Mouse (Mus musculus) neural tube, embryonic 11.5 days (tissue): ENCODE results near the gene Gstm6. TPM values are rescaled to one million over a fixed set of nuclear protein-coding genes. Genes with fewer than 3 reads are reported as not detected.
"Not testable (repeated sequence)": the region's sequence is repeated elsewhere in the genome, so short reads cannot be mapped to it uniquely, and the experiment has no call there.

Experiments
- ATAC-seq: fragments of 200-750 bp; cut with Nextera tagmentation; 2 replicates; pipeline ENCODE4 v1.8.0; 2017; ENCODE audit warnings: moderate number of reproducible peaks, mild to moderate bottlenecking, moderate TSS enrichment, moderate library complexity; ENCODE audit not compliant: insufficient read depth, low FRiP score, low TSS enrichment
- DNase-seq: peaks from one replicate; pipeline ENCODE4 v3.0.0-alpha.2; 2015; ENCODE audit warnings: low spot score
- H3K27ac ChIP-seq: fragments of 300-500 bp; sonication (generic); 2 replicates; pipeline ENCODE4 v1.5.1; 2014; ENCODE audit warnings: low read depth, mild to moderate bottlenecking, low read length
- H3K27me3 ChIP-seq: fragments of 300-500 bp; sonication (generic); 2 replicates; pipeline ENCODE4 v1.6.1; 2014; ENCODE audit warnings: mild to moderate bottlenecking, low read length, mixed read lengths; ENCODE audit not compliant: control insufficient read depth, insufficient read depth
- H3K36me3 ChIP-seq: fragments of 300-500 bp; sonication (generic); 2 replicates; pipeline ENCODE4 v1.6.1; 2014; ENCODE audit warnings: mild to moderate bottlenecking, low read length, moderate library complexity, mixed read lengths; ENCODE audit not compliant: control insufficient read depth, insufficient read depth
- H3K4me1 ChIP-seq: fragments of 300-500 bp; sonication (generic); 2 replicates; pipeline ENCODE4 v1.6.1; 2014; ENCODE audit warnings: low read length, mixed read lengths; ENCODE audit not compliant: control insufficient read depth, insufficient read depth
- H3K4me2 ChIP-seq: fragments of 300-500 bp; sonication (generic); 2 replicates; pipeline ENCODE4 v1.6.1; 2014; ENCODE audit warnings: low read depth, mild to moderate bottlenecking, moderate library complexity
- H3K4me3 ChIP-seq: fragments of 300-500 bp; sonication (generic); 2 replicates; pipeline ENCODE4 v1.5.1; 2014; ENCODE audit warnings: low read depth, low read length
- H3K9ac ChIP-seq: fragments of 300-500 bp; sonication (generic); 2 replicates; pipeline ENCODE4 v1.6.1; 2014; ENCODE audit warnings: mild to moderate bottlenecking, low read length
- H3K9me3 ChIP-seq: fragments of 300-500 bp; sonication (generic); 2 replicates; pipeline ENCODE4 v1.6.1; 2016; ENCODE audit warnings: low read length; ENCODE audit not compliant: control insufficient read depth
- WGBS: fragments of 180-500 bp; shearing (Covaris S2); extraction: QIAGEN DNeasy Blood & Tissue Kit; methylation state at CpG from one replicate; pipeline ENCODE4 v1.1.7; 2014; 5-methylcytosine and 5-hydroxymethylcytosine counted together
- polyA plus RNA-seq: library from polyadenylated mRNA; unstranded; fragments of >200 nt; fragmentation: Nextera tagmentation; extraction: Ambion mirVana; gene quantifications from 2 replicates; pipeline ENCODE4 v1.2.1, GENCODE M21; 2014

Gstm6 gene
- polyA plus RNA-seq, 1 experiment from 2014 or later = 5.3 TPM

DNA sequence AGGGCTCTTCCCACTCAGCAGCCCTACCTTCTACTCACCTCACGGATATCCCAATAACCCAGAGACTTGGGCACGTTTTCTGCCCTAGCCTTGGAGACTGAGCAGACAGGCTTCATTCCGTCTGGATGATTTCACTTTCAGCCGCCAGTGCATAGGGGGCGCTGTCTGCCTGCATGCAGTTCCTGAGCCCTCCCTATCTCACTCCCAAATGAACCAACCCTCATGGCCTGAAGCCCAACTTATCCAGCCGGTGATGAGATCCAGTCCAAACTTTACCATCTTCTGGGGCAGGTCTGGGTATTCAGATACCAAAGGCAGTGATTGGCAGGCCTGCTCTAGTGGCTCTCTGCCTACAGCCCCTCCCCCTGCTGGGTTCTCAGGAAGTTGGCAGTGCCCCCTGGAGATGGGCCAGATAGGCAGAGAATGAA, 9.8 kb upstream of the Gstm6 start:
- Histone ChIP-seq H3K4me1 (no peaks in the 10 kb centered on the region), H3K9me3 (no peaks in the 10 kb centered on the region), H3K4me2 (no peak overlapping the region), H3K9ac (no peak overlapping the region), H3K4me3 (no peak overlapping the region), H3K27ac (no peak overlapping the region), H3K36me3 (no peaks in the 10 kb centered on the region), H3K27me3 (no peaks in the 10 kb centered on the region)
- ATAC-seq (no peak; the same call in 1 of the 2 replicates), DNase-seq (peak; percentile 31)
- WGBS = 17% methylated on average over 6 of the region's 6 CpGs

DNA sequence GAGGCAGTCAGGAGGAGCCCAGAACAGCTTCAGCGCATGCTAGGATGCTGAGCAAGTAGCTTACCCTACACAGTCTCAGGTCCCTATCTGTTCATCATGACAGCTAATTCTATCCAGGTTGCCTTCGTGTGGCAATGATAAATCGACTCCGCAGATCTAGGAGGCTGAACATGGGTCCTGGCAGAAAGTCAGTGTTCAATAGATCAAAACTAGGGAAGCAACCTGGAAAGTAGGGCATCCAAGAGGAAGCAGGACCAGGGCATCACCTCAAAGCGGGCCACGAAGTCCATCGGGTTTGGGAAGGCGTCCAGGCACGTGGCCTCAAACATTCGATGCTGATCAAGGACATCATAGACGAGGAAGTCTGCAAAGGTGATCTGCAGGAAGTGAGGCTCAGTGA, 7.0 kb upstream of the Gstm6 start:
- Histone ChIP-seq H3K9me3 (no peaks in the 10 kb centered on the region), H3K9ac (no peak overlapping the region), H3K4me2 (no peak overlapping the region), H3K4me3 (no peak overlapping the region), H3K4me1 (no peaks in the 10 kb centered on the region), H3K27me3 (no peaks in the 10 kb centered on the region), H3K27ac (no peak overlapping the region), H3K36me3 (no peaks in the 10 kb centered on the region)
- DNase-seq (no peak), ATAC-seq (no peak)
- WGBS = 88% methylated on average over 11 of the region's 11 CpGs

DNA sequence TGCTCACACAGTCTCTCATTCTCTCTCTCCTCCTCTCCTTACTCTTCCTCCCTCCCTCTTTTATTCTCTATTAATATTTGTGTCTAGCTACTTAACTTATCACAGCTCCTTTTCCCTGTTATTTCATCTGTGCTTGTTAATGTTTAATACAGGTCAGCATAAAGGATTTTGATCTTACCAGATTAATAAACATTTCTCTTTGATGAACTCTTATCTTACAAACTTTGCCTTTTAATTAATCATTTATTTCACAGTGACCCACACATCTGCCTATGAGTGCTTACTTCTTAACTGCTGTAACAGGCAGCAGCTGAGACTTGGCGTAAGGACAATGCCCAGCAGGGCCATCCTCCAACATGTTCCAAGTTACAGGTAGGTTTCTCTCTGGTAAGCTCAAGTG, 5.9 kb upstream of the Gstm6 start:
- not testable (repeated sequence) for ATAC-seq, H3K27me3 ChIP-seq, H3K9ac ChIP-seq, H3K27ac ChIP-seq, DNase-seq, H3K36me3 ChIP-seq, H3K9me3 ChIP-seq, H3K4me3 ChIP-seq, H3K4me1 ChIP-seq, H3K4me2 ChIP-seq
- 94% methylated on average over 1 of the region's 1 CpGs for WGBS

DNA sequence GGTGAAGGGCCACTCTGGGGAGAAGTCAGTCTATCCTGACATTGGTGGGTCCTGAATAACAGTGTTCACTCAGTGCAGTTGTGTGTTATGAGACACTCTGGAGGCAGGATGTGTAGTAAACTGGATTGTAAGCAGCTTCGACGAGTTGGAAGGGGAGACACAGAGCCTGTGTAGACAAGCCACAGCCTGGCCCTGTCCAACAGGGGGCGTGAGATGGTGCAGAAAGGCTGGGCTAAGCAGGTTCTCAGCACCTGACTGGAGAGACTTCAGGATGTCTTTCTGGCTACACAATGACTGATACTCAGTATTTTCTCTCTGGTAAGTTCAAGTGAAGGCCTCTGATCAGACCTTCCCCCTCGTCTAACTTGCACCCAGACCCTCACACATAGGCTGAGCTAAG, 2.2 kb upstream of the Gstm6 start:
- no peaks in the 10 kb centered on the region for H3K36me3 ChIP-seq
- no peaks in the 10 kb centered on the region for H3K4me1 ChIP-seq
- H3K27ac ChIP-seq = no peak overlapping the region
- no peak overlapping the region for H3K4me3 ChIP-seq
- WGBS = 42% methylated on average over 4 of the region's 4 CpGs
- H3K27me3 ChIP-seq = no peaks in the 10 kb centered on the region
- no peak for ATAC-seq
- H3K9me3 ChIP-seq = no peaks in the 10 kb centered on the region
- no peak for DNase-seq
- H3K4me2 ChIP-seq = no peak overlapping the region
- no peak overlapping the region for H3K9ac ChIP-seq

DNA sequence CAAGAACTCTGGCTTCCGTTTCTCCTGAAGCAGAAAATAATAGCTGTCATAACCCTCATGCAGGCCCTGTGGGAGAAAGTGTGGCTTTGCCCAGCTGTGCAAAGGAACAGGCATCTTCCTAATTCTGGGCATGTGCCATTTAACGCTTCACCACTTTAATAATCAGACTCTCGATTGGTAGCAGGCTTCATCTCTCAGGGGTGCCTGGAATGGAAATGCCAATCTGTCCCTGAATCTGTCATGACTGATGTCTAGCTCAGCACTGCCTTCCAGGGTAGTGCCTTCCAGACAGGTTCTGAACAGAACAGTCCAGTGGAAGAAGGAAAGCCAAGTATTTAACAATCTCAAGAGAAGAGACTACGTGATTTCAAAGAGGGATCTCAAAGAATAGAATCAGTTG, 2.3 kb downstream of the Gstm6 start:
- Histone ChIP-seq H3K9me3 (no peaks in the 10 kb centered on the region), H3K4me3 (no peak overlapping the region), H3K27ac (no peak overlapping the region), H3K27me3 (no peaks in the 10 kb centered on the region), H3K36me3 (no peaks in the 10 kb centered on the region), H3K9ac (no peak overlapping the region), H3K4me1 (no peaks in the 10 kb centered on the region), H3K4me2 (no peak overlapping the region)
- ATAC-seq (no peak), DNase-seq (no peak)
- whole genome bisulfite sequencing = 86% methylated on average over 4 of the region's 4 CpGs

DNA sequence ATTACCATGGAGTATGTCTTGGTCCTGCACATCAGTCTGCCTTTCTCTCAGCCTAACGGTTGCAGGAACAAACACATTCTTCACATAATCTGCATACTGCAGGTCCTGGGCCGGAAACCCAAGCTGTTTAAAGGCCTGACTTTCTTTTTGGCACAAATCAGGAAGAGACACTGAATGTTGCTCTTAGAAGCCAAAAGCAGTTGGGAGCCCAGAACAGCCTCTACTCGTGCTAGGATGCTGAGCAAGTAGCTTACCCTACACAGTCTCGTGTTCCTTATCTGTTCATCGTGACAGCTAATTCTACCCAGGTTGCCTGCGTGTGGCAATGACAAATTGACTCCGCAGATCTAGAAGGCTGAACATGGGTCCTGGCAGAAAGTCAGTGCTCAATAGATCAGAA, 3.0 kb downstream of the Gstm6 start:
- H3K4me2 ChIP-seq = no peak overlapping the region
- no peaks in the 10 kb centered on the region for H3K36me3 ChIP-seq
- no peak overlapping the region for H3K4me3 ChIP-seq
- no peak for ATAC-seq
- H3K4me1 ChIP-seq = no peaks in the 10 kb centered on the region
- H3K27ac ChIP-seq = no peak overlapping the region
- no peaks in the 10 kb centered on the region for H3K27me3 ChIP-seq
- DNase-seq = no peak
- 85% methylated on average over 7 of the region's 7 CpGs for WGBS
- H3K9ac ChIP-seq = no peak overlapping the region
- no peaks in the 10 kb centered on the region for H3K9me3 ChIP-seq

DNA sequence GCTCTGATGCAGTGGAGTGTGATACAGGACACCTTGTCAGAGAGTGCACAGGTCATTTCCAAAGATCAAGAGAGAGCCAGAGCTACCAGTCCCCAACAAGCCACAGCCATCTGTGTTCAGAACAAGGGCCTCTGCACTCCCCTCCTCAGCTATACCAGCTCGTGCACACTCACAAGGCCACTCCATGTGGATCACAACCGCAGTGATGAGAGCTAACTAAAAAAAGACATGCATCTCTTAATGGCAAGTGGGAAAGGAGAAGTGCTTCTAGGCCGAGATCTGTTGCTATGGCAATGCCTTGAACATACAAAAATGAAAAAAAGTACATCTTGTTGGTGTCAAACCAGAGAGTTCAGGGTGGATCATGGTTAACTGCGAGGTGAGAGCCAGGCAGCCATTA, 3.7 kb downstream of the Gstm6 start:
- Histone ChIP-seq H3K4me3 (no peak overlapping the region), H3K27me3 (no peaks in the 10 kb centered on the region), H3K9ac (no peak overlapping the region), H3K27ac (no peak overlapping the region), H3K4me1 (no peaks in the 10 kb centered on the region), H3K4me2 (no peak overlapping the region), H3K36me3 (no peaks in the 10 kb centered on the region), H3K9me3 (no peaks in the 10 kb centered on the region)
- DNase-seq (no peak), ATAC-seq (no peak)
- WGBS = 80% methylated on average over 4 of the region's 4 CpGs

DNA sequence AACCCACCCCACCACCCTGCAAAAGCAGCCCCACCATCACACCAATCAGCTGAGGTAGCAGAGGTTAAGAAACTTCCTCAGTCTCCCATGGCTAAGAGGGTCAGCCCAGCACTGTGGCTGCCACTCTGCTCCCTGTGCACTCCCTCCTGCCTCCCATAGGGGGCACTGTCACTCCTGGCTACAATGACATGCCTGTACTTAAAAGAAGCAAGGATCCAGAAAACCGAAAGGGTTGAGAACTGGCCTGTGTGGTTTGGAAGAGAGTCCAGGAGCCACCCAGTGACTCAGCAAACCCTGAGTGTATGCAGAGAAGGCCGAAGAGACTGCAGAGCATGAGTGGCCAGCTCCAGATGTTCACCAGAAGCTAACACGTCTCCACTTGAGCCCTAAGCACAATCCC, 4.1 kb downstream of the Gstm6 start:
- Histone ChIP-seq H3K4me3 (no peak overlapping the region), H3K27me3 (no peaks in the 10 kb centered on the region), H3K27ac (no peak overlapping the region), H3K4me2 (no peak overlapping the region), H3K9me3 (no peaks in the 10 kb centered on the region), H3K4me1 (no peaks in the 10 kb centered on the region), H3K9ac (no peak overlapping the region), H3K36me3 (no peaks in the 10 kb centered on the region)
- peak; percentile 62 for DNase-seq
- ATAC-seq = no peak
- 51% methylated on average over 3 of the region's 3 CpGs for WGBS

DNA sequence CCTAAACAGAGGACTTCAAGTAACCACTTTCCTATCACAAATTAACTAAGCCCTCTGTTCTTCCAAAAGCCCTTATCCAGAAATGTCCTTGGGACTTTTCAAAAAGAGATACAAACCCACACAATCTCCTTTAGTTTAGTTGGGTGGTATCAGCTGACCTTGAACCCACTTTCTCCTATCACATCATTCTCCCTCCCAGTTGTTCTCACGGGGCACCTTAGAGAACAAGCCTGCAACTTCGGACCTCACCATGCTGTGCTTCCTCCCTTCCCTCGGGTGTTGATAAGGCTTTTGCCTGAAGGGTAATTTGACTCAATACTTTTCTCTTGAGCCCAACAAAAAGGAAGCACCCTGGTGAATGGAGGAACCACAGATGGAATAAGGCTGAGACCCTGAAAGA, 7.7 kb downstream of the Gstm6 start:
- no peaks in the 10 kb centered on the region for H3K9me3 ChIP-seq
- no peaks in the 10 kb centered on the region; the same call in 1 of the 2 replicates for H3K4me1 ChIP-seq
- H3K4me3 ChIP-seq = no peak overlapping the region
- H3K4me2 ChIP-seq = no peak overlapping the region
- DNase-seq (no peak), ATAC-seq (no peak)
- WGBS = 66% methylated on average over 3 of the region's 3 CpGs
- no peak overlapping the region for H3K27ac ChIP-seq
- H3K36me3 ChIP-seq = no peaks in the 10 kb centered on the region
- H3K27me3 ChIP-seq = no peaks in the 10 kb centered on the region
- no peak overlapping the region for H3K9ac ChIP-seq
